Mouse (Mus musculus): ENCODE data around the gene Cnot8.

The Cnot8 gene

DNA sequence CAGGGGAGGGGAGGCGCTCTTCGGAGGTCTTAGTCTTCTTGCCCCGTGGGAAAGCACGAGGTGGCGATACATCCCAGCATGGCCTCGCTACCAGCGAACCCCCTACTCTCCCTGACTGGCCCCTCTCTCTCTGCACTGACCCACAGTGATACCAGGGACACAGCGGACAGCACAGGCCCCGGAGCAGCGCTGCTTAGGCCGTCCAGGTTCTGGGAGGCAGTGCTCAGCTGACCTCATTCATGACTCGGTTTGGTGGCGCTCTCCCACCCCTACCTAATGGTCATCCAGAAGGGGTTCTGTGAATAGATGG is 654 bp upstream of the Cnot8 start:
- DNase-seq (ENCODE audit: inconsistent age in 2 of 2, low spot score in 1 of 2), result no peak

DNA sequence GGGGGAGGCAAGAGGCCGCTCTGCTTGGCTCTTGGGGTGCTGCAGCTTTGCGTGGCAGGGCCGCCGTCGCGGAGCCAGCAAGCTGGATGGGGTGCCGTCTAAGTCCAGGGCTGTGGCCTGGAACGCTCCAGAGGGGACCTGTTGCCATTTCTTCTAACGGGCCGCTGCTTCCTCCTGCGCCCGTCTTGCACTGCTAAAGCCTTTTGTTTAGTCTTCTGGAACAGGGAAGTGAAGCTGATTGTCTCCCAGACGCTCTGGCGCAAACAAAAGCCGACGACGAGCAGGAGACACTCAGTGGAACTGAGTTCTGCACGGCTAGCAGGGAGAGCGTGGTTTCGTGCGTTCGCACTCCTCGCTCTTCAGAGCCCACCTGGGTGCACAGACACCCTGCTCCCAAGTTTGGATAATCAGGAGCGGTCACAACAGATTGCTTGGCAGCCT is 418 bp downstream of the Cnot8 start:
- DNase-seq (ENCODE audit: inconsistent age in 2 of 2, low spot score in 1 of 2), result no peak

DNA sequence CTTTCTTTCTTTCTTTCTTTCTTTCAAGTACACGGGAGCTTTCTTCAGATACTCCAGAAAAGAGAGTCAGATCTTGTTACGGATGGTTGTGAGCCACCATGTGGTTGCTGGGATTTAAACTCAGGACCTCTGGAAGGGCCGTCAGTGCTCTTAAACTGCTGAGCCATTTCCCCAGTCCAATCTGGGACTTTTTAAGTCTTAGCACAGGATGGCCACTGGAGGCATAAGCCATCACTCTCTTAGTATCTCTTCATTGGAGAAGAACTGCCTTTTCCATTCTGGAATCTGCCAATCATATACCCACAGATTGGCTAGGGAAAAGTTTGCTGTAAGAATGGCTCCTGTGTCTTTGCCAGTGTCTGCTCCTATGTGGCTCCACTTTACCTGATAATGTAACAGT is 3.1 kb downstream of the Cnot8 start:
- DNase-seq (ENCODE audit: inconsistent age in 2 of 2, low spot score in 1 of 2), result no peak

DNA sequence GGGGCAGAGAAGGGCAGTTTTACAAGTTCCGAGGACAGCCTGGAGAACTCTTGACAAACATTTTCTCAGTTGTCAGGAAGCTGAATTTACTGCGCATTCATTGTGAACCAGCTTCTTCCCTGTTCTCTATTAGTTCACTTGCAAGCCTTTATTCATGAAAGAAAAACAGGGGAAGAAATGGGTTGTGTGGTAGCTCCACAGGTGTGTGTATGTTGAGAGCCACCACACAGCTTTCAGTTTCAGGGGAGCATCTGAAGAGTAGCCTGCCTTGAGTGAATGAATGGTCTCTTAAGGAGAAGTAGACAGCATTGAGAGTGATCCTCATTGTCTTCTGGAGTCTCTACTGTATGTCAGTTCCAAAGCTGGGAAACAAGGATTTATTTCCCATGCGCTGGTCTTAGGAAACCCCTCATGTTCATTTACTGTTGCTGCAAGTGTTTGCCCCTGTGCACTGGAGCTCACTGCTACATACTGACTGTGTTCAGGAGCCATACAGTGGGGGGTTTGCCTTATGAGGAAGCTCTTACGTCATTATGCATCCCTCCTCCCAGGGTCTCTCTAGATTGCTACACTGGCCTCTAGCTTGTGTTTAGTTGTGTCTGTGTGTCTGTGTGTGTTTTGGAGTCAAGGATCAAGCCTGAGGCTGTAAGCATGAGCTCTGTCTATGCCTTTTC is 3.8 kb downstream of the Cnot8 start:
- no peak for DNase-seq (ENCODE audit: inconsistent age in 2 of 2, low spot score in 1 of 2)

DNA sequence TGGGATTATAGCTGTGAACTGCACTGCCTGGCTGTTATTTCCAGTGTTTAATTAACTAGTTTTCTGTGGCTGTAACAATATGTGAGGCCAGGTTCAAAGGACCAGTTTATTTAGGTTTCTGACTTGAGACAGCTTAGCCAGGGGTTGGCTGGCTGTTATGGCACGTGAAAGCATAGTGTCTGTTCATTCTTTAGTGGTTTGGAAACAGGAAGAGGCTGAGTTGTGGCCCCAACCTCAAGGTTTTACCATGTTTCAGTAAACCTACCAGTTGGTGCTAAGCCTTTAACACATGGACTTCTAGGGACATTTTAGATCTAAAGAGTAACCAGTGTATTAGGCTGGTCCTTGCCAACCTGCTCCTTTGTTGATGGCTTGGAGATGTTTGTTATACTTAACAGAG is 12.6 kb downstream of the Cnot8 start:
- DNase-seq (ENCODE audit: inconsistent age in 2 of 2, low spot score in 1 of 2), result no peak

DNA sequence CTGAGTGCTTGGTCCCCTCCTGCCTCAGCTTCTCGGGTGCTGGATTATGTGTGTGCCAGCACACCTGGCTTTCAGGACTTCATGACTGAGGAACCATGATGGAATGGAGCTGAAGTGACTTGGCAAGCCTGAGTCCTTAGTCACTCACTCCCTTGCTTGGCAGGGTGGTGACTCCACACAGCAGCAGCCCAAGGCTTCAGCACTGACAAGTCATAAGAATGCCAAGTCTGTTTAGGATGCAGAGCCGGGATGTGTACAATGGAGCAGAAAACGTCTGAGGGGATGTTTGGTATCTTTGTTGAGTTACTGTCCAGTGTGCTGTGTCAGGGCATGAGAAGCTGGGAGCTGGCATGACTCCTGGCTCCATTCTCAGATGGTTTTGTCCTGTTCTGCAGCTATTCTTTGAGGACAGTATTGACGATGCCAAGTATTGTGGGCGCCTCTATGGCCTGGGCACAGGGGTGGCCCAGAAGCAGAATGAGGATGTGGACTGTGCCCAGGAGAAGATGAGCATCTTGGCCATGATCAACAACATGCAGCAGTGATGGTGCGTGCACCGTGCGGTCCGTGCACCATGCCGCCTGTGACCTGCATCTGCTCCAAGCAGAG is 13.2 kb downstream of the Cnot8 start:
- DNase-seq (ENCODE audit: inconsistent age in 2 of 2, low spot score in 1 of 2), result peak in 1 of 2 experiments; percentile 69

DNA sequence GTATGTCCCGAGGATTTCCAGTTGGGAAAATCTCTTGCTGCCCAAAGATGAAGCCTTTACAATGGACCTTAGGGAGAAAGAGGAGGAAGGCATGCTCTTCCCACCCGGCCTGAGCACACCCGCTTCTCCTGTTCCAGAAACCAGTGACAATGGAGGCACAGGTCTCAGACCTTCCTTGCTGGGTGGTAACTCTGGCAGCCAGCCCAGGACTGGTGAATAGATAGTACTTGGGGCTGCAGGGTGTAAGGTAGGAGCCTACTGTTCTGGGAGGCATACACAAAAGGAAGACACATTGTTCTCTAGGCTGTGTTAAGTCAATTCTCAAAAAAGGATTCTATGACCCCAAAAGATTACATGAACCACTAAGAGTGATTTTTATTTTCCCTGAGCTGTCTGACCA is 16.7 kb downstream of the Cnot8 start:
- DNase-seq (ENCODE audit: inconsistent age in 2 of 2, low spot score in 1 of 2), result no peak

DNA sequence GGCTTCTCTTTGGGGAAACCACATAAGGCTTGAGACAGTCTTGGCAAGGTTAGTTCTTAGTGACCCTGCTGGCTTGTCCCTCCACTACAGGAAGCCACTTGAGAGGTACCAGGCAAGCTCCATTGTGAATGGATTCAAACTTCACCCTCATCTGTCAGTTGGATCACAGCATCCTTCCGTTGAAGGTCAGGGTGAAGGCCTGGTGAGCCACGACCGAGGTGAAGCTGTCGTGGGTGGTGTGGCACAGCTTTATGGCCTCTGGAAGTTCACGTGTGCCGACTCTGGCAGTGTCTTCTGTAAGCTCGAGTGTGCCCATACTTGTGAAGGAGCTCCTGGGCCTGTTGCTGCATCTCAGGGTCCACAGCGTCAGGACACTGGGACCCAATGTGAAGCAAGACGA is 17.4 kb downstream of the Cnot8 start:
- DNase-seq (ENCODE audit: inconsistent age in 2 of 2, low spot score in 1 of 2), result peak in 1 of 2 experiments; percentile 76

DNA sequence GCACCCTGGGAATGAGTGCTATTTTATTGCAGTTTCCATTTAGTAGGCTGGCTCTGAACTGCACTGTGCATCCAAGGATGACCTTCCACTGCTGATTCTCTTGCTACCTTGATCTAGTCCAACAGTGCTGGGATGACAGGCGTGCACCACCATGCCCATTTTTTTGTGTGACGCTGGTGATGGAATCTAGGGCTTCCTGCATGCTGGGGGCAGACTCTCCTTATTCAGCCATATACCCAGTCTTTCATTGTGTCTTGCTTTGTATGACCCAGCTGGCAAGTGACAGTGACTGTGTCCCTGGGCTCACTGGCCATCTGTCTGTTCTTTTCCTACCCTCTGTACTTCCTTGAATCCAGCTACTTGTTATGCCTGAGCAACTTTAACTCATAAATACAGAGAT is 19.8 kb downstream of the Cnot8 start:
- peak; percentile 36 to 61 for DNase-seq (ENCODE audit: inconsistent age in 2 of 2, low spot score in 1 of 2)

DNA sequence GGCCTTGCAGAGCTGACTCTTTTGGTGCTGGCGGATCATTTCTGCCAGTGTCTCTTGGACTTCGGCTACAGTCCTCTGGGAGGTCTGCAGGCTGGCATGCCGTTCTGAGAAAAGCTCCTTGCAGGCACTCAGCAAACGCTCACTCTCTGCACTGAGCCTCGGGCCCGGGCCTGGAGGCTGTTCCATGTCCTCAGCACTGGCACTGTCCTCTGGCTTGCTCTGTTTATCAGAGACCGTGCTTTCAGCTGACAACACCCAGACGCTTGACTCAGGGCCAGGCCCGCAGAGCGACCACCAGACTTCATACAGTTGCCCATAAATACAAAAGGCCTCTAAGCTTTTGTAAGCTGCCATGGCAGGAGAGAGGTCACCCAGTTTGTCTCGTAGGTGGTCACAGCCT is 21.1 kb downstream of the Cnot8 start:
- peak in 1 of 2 experiments; percentile 43 for DNase-seq (ENCODE audit: inconsistent age in 2 of 2, low spot score in 1 of 2)

DNA sequence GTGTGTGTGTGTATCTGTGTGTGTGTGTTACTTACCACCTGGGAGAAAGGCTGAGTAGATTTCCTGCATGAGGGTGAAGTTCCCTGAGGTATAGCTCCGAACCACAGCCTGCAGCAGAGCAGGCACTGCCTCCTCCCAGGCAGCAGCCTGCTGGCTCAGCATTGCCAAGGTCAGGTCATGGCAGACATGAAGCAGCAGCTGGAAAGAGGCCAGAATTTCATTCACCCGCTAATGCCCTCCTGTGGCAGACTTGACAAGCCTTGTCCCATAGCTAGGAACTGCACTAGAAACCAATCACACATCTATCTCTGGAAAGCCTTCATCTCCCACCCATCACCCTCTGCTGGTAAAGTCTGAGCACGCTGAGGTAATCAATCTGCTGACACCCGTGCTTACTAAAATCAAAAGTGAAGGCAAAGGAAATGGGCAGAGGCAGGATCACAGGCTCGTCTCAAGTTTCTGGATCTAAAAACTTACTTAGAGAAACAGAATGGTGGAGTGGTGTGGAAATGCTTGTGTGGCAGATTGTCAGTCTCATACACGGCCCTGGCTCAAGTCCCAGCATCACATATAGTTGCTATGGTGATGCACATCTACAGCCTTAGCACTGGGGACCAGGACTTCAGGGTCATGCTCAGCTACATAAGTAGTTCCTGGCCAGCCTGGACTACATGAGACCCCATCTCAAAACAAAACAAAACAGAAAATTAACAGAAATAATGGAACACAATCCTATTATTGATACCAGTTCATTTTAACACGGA is 22.6 kb downstream of the Cnot8 start:
- DNase-seq (ENCODE audit: inconsistent age in 2 of 2, low spot score in 1 of 2), result peak; percentile 91 to 96

DNA sequence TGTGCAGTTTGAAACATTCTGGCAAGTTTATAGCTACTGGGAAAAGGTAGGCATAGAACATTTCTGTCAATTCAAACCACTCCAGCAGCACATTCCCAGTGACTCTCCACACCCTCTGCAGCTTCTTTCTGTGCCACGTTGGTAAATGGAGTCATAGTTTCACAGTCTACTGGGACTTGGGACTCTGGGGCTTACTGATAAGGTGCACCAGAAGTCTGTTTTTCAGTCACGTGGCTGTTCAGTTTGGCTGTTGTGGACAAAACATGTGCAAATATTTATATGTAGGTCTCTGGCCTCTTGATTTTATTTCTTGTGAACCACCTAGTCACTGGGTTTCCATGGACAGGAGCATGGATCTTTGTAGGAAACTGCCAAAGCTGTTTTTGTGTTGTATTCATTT is 23.6 kb downstream of the Cnot8 start:
- no peak for DNase-seq (ENCODE audit: inconsistent age in 2 of 2, low spot score in 1 of 2)

DNA sequence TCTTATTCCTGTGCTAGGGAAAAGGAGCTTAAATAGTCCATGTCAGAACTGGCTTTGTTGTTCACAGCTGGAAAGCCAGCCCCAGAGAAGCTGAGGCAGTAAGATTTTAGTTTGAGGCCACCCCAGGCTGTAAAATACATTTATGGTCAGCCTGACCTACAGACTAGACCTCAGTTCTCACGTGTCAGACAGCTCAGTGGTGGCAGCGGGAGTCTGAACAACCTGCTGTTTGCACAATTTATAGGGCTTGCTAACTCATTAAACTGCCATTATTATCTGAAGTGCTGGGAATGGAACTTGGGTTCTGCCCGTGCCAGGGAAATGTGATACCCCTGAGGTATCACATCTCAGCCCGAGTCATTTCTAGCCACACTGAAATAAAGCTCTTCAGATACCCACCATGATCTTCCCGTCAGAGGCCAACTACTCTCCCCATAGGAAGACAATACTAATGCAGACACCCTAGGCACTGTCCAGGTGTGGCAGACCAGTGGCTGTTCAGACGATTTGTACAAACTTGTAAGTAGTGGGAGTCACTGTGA is 25.4 kb downstream of the Cnot8 start:
- DNase-seq (ENCODE audit: inconsistent age in 2 of 2, low spot score in 1 of 2), result no peak

DNA sequence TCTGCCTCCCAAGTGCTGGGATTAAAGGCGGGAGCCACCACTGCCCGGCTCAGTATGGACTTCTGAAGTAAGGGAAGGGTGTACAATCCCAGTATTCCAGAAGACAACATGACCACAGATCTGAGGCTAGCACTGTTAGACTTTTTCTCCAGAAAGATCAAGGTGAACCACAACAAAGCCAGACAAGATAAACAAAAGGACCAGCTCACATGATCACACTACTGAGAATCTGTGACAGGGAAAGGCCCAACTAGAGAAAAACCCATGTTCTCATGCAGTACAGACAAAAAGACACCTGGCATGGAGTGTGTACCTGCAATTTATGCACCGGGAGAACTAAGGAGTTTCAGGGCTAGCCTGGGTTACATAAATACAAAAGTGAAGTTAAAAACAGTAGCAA is 28.1 kb downstream of the Cnot8 start:
- DNase-seq (ENCODE audit: inconsistent age in 2 of 2, low spot score in 1 of 2), result no peak

DNA sequence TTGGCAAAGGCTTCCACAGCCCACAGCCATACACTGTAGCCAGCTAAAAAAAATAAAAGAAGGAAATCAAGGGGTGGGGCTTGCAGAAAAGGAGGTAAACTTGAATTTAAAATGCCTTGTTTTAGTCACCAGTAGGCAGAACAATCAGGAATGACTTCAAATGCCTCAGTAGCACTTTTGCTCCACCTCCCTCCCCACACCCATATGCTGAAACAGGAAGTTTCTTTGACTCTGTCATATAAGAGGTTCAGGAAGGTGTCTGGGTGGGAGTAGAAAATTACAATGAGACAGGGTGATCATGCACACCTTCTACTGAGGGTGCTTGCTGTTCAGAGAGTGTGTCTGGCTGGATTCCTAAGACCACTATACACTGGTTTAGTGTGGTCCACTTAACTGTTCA is 30.9 kb downstream of the Cnot8 start:
- no peak for DNase-seq (ENCODE audit: inconsistent age in 2 of 2, low spot score in 1 of 2)

DNA sequence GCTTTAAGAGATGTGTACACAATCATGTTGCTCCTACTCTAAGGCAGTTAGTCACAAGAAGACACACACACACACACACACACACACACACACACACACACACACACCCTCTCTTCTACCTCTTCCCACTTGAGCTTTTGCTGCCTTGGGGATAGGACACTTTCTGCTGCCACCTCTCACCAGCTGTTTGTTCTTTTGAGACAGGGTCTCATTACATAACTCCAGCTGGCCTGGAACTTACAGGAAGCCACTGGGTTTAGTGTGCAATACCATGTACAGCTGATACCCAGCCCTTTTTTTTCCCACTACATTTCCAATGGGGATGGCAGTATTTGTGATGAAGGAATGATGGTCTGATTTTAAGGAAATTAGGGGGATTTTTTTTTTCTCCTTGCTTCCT is 31.3 kb downstream of the Cnot8 start:
- no peak for DNase-seq (ENCODE audit: inconsistent age in 2 of 2, low spot score in 1 of 2)

DNA sequence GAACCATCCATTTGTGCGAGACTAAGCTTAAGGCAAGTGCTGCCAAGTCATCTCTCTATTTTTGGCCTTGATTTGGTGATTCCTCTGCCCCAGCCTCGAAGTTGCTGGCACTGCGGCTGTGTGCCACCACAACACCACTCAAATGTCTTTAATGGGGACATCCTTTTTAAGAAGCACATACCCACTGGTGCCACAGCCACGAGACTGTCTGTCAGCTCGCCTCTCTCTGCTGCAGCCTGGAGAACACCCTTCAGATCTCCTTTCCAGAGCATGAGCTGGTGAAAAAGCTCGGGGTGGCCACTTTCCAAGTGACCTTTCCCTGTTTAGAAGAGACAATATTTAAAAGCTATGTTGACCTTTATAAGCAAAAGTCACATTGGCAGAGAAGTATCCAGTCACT is 32.7 kb downstream of the Cnot8 start:
- peak; percentile 60 to 85 for DNase-seq (ENCODE audit: inconsistent age in 2 of 2, low spot score in 1 of 2)

DNA sequence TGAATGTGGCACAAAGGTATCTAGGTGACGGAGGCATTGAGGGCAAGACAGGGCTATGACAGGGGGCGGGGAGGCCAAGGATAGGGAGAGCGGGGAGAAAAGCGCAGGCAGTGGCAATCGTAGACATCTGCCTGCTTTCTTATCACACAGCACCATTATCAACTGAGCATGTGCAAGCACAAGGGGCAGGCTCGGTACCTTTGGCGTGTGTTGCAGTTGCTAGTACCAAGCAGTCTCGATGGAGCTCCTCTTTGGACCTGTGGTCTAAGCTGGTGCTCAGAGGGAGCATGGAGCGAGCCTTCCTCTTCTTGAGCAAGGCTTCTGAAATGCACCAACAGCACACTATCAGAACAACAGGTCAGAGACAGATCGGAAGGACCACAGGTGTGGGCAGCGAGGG is 34.9 kb downstream of the Cnot8 start:
- no peak for DNase-seq (ENCODE audit: inconsistent age in 2 of 2, low spot score in 1 of 2)

DNA sequence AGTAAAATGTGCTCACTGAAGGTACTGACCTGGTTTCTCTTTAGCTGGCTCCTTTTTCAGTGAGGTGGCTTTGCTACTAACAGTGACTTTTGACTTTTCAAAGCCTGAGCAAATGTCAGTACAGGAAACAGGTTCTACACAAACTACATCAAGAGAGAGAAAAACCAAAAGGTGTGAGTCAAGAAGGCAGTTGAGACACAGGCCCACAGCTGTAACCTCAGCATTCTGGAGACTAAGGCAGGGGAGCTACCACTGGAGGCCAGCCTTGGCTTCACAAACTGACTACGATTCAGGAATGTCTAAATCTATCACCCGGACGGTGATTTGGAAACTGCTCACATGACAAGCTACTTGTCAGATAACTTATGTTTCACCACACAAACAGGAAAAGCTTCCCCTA is 35.5 kb downstream of the Cnot8 start:
- DNase-seq (ENCODE audit: inconsistent age in 2 of 2, low spot score in 1 of 2), result no peak

DNA sequence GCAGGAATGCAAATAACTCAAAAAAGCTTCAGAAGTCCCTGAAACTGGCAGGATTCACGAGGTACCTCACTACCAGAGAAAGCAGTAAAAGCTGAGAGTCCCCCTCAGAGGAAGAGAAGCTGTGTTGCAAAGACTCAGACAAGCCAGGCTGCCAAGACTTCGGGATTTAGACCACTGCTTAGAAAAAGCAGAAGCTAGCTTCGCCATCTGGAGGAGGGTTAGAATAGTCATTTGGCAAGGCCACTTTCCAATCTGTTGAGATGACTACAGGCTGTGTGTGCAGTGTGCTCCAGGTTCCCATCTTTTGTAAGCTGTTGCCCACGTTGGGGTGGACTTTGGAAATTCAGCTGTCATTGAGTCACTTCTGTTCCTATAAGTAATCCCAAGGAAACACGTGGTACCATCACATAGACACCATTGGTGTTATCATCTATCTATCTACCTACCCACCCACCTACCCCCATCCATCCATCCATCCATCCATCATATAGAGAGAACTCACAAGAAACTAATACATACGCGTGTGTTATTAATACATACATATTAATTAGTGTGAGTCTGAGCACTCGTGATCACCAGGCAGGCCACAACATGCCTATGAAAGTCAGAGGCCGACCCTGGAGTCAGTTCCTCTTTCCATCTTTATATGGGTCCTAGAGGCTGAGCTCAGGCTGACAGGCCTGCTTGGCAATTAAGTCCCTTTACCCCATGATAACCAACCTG is 39.9 kb downstream of the Cnot8 start:
- DNase-seq (ENCODE audit: inconsistent age in 2 of 2, low spot score in 1 of 2), result no peak

DNA sequence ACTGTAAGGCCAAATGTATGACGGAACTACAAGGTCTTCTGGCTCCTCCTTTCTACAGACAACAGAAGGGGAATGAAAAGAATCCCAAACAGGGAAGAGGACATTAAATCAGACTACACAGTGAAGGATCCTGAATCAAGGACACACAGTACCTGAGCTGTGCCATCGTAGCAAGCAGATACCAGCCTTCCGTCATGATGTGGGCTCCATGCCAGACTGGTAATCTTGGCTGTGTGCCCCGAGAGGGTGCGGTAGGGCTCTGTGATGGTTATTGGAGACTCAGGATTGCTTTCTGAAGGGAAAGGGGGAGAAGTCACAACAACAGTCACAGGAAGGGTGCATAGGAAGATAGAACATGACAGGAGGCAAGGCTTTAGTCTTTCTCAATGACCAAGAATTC is 42.3 kb downstream of the Cnot8 start:
- DNase-seq (ENCODE audit: inconsistent age in 2 of 2, low spot score in 1 of 2), result peak; percentile 89 to 94

DNA sequence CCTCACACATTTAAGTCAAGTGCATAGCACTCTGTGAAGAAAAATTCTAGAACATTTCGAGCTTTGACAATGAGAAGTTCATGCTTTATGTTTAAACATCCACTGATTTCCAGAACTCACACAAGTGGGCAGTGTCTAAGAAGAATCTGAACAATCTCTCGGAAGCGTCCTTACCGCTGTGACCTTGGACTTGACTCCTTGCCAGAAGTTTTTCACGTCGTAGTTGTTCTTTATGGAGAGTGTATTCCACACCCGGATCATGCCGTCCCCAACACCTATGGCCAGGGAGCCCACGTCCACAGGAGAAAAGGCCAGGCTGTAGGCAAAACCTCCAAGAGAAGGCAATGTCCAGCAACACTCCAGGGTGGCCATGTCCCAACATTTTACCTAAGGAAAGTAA is 51.5 kb downstream of the Cnot8 start:
- peak in 1 of 2 experiments; percentile 59 for DNase-seq (ENCODE audit: inconsistent age in 2 of 2, low spot score in 1 of 2)
